Mouse (Mus musculus) embryonic facial prominence, embryonic 10.5 days (tissue): ENCODE measurements around the gene Tecpr2. TPM values are rescaled to one million over a fixed set of nuclear protein-coding genes. Genes with fewer than 3 reads are reported as not detected.

Source experiments
- DNase-seq: peaks from one replicate; pipeline ENCODE4 v3.0.0-alpha.2; 2017; ENCODE audit warnings: low spot score
- H3K27ac ChIP-seq: fragments of 300-500 bp; sonication (generic); replicated peaks from 2 replicates; pipeline ENCODE4 v1.5.1; 2016; ENCODE audit warnings: mild to moderate bottlenecking
- H3K27me3 ChIP-seq: fragments of 300-500 bp; sonication (generic); replicated peaks from 2 replicates; pipeline ENCODE4 v1.6.1; 2016; ENCODE audit warnings: low read depth, mild to moderate bottlenecking; ENCODE audit not compliant: poor library complexity, severe bottlenecking
- H3K36me3 ChIP-seq: fragments of 300-500 bp; sonication (generic); replicated peaks from 2 replicates; pipeline ENCODE4 v1.6.1; 2016; ENCODE audit warnings: mild to moderate bottlenecking, moderate library complexity
- H3K4me1 ChIP-seq: fragments of 300-500 bp; sonication (generic); 2 replicates; pipeline ENCODE4 v1.6.1; 2016
- H3K4me3 ChIP-seq: fragments of 300-500 bp; sonication (generic); 2 replicates; pipeline ENCODE4 v1.5.1; 2016; ENCODE audit warnings: mild to moderate bottlenecking, moderate library complexity
- H3K9me3 ChIP-seq: fragments of 300-500 bp; sonication (generic); 2 replicates; pipeline ENCODE4 v1.6.1; 2016; ENCODE audit warnings: mild to moderate bottlenecking
- WGBS: fragments of 180-500 bp; shearing (Covaris S2); methylation state at CpG from one replicate; pipeline ENCODE4 v1.1.7; 2016; 5-methylcytosine and 5-hydroxymethylcytosine counted together
- polyA plus RNA-seq: library from polyadenylated mRNA; unstranded; fragments of >200 nt; fragmentation: Nextera tagmentation; extraction: Ambion mirVana; gene quantifications from 2 replicates; pipeline ENCODE4 v1.2.1, GENCODE M21; 2016

Tecpr2 gene
- polyA plus RNA-seq, 1 experiment from 2014 or later = 6.2 TPM

DNA sequence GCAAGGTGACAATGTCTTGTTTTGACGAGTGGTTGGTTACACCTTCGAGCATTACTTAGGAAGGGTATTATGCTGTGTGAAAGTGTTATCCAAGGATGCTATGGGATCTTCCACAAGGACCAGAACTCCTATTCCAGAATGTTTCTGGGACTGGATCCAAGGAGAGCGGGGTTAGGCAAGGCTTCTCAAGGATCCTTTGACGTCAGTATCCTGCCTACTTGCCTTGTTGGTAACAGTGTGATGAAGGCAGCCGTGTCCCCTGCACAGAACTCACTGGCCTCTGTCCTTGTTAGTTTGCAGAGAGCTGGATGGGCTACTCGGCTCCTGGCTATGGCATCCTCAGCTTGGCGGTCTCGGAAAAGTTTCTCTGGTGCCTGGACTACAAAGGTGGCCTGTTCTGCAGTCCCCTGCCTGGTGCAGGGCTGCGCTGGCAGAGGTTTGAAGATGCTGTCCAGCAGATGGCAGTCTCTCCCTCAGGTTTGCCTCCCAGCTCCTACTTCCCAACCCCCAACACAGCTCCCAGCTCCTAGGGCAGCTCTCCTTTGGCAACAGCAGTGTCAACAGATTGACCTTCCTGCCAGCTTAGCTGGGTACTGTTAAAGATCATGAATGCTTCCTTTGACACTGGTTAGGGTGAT lies 47.0 kb downstream of the Tecpr2 start:
- H3K36me3 ChIP-seq = peaks cover 64% of the 10 kb centered on the region
- H3K4me3 ChIP-seq = no peak overlapping the region
- peak; percentile 81 for DNase-seq
- WGBS = 62% methylated on average over 9 of the region's 9 CpGs
- no peak overlapping the region for H3K27ac ChIP-seq
- no peaks in the 10 kb centered on the region for H3K27me3 ChIP-seq
- H3K9me3 ChIP-seq = no peaks in the 10 kb centered on the region
- H3K4me1 ChIP-seq = no peaks in the 10 kb centered on the region

DNA sequence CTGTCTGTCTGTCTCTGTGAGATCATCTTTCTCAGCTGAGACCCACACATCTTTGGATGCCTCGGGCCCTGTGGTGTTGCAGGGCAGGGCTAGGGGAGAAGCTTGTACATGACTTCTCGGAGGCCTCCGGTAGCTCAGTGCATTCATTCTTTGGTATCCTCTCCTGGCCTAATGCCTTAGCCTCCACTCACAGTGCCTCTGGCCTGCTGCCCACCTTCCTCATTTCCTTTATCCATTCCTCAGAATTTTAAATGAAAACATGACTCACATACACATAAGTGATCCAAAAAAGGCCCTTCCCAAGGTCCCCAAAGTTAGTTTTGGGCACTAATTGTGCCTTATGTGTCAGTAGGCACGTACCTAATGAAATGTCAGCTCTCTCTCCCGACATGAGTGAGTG lies 48.4 kb downstream of the Tecpr2 start:
- Histone ChIP-seq H3K4me3 (no peak overlapping the region), H3K36me3 (peaks cover 61% of the 10 kb centered on the region), H3K27me3 (no peaks in the 10 kb centered on the region), H3K9me3 (no peaks in the 10 kb centered on the region), H3K4me1 (no peaks in the 10 kb centered on the region), H3K27ac (no peak overlapping the region)
- 92% methylated on average over 5 of the region's 5 CpGs for WGBS
- no peak for DNase-seq

DNA sequence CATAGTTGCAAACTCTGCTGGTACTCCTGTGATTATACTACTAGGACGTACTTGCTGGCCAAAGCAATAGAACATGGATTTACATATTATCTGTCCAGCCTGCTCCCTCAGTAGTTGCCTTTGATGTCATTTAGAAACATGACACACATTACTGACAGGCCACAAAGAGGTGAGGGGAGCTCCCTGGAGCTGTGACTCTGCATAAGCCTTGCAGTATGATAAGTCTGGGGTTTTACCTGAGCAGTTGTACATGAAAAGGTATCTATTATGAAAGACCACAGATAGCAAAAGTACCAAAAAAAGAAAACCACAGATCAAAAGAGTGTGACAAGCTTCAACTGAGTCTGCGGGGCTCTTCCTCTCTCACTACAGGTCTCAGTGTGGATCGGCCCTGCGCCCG lies 50.3 kb downstream of the Tecpr2 start:
- H3K36me3 ChIP-seq = peaks cover 55% of the 10 kb centered on the region
- no peak for DNase-seq
- H3K9me3 ChIP-seq = no peaks in the 10 kb centered on the region
- no peak overlapping the region for H3K27ac ChIP-seq
- no peaks in the 10 kb centered on the region for H3K27me3 ChIP-seq
- H3K4me1 ChIP-seq = no peaks in the 10 kb centered on the region
- WGBS = 96% methylated on average over 5 of the region's 5 CpGs
- no peak overlapping the region for H3K4me3 ChIP-seq

DNA sequence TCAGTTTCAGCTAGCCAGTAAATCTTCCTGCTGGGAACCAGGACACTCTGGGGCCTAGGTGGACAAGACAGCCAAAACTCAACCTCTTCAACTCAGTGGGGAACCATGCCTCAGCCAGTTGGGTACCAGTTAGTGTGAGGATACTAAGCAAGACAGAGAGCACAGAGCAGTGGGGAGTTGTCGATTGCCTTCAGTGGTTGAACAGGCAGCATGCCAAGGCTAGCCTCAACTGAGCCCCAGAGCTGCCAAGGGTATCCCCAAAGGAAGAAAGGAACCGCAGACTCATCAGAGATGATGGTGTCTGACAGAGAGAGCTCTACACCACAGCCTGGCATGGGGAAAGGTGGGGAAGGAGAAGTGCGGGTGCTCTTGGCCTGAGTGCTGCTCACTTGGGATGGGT lies 51.8 kb downstream of the Tecpr2 start:
- no peaks in the 10 kb centered on the region for H3K9me3 ChIP-seq
- H3K27me3 ChIP-seq = no peaks in the 10 kb centered on the region
- no peak overlapping the region for H3K27ac ChIP-seq
- H3K4me1 ChIP-seq = no peaks in the 10 kb centered on the region
- peaks cover 69% of the 10 kb centered on the region for H3K36me3 ChIP-seq
- no peak for DNase-seq
- H3K4me3 ChIP-seq = no peak overlapping the region
- WGBS = 90% methylated on average over 3 of the region's 3 CpGs

DNA sequence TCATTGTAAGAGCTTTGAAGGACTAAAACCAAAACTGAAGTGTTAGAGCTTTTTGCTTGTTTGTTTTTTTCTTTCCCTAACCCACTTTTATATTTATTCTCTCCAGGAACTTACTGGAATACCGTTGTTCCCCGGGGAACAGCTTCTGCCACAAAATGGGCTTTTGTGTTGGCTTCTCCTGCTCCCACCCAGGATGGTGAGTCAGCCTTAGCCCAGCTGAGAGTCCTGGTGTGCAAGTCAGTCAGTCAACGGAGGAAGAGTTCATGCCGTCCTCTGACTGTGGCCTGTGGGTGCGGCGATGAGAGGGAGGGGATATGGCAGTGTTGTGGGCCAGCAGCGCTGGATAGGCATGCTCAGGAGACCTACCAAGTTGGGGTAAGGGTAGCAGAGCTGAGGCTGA lies 57.2 kb downstream of the Tecpr2 start:
- Histone ChIP-seq H3K27me3 (no peaks in the 10 kb centered on the region), H3K36me3 (peaks cover 68% of the 10 kb centered on the region), H3K27ac (no peak overlapping the region), H3K4me3 (no peak overlapping the region), H3K4me1 (no peaks in the 10 kb centered on the region), H3K9me3 (no peaks in the 10 kb centered on the region)
- WGBS = 88% methylated on average over 7 of the region's 7 CpGs
- DNase-seq = no peak

DNA sequence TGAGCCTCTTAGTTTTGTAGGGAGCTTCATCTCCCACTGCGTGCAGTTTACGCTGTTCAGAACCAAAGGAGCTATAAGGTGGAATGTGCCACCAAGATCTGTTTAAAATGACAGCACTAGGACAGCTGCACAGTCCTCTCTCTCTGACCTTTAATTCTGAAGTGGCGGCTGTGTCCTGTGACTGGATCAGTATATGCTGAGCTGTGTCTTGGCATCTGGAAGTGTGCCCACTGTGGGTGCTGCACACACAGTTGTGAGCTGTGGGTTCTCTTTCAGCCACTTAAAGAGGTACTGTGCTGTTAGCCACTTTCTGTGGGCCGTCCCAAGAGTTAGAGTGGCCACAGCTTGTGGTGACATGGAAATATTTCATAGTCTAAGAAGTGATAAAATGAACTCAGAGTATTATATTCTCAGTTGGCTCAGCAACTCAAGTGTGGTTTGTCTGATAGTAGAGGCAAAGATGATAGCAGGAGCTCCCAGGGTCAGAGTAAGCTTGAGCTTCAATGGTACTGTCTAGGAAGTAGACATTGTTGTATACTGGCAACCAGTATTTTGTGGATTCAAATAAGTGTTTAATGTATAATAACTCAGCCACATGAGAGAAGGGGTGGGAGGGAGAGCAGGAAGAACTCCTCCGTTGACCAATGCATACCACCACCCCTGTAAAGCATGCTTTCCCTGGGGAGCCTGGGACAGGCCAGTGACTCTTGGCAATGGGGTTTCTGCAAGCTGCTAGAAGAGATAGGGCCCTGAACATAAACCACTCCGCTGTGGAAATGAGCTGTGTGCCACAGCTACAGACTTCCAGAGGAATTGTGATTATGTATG lies 59.2 kb downstream of the Tecpr2 start:
- H3K9me3 ChIP-seq = no peaks in the 10 kb centered on the region
- H3K4me1 ChIP-seq = no peaks in the 10 kb centered on the region
- no peak overlapping the region for H3K4me3 ChIP-seq
- peaks cover 50% of the 10 kb centered on the region for H3K36me3 ChIP-seq
- no peaks in the 10 kb centered on the region for H3K27me3 ChIP-seq
- DNase-seq = no peak
- no peak overlapping the region for H3K27ac ChIP-seq
- 96% methylated on average over 6 of the region's 6 CpGs for WGBS

DNA sequence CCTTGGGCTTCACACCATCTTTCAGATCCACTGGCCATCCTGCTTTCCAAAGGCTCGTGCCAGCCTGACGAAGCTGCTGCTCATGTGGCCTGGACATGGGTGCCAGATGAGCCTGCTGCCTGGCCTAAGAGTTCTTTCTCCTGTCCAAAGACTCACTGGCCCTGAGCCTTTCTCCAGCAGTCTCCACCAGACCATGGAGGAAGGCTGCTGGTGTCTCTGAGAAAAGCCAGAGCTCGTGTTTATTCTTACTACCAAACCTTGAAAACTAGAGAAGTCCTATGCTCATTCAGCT lies 59.8 kb downstream of the Tecpr2 start:
- H3K27me3 ChIP-seq = no peaks in the 10 kb centered on the region
- H3K4me1 ChIP-seq = no peaks in the 10 kb centered on the region
- H3K27ac ChIP-seq = no peak overlapping the region
- 87% methylated on average over 3 of the region's 3 CpGs for WGBS
- H3K36me3 ChIP-seq = peaks cover 50% of the 10 kb centered on the region
- no peak for DNase-seq
- no peak overlapping the region for H3K4me3 ChIP-seq
- no peaks in the 10 kb centered on the region for H3K9me3 ChIP-seq

DNA sequence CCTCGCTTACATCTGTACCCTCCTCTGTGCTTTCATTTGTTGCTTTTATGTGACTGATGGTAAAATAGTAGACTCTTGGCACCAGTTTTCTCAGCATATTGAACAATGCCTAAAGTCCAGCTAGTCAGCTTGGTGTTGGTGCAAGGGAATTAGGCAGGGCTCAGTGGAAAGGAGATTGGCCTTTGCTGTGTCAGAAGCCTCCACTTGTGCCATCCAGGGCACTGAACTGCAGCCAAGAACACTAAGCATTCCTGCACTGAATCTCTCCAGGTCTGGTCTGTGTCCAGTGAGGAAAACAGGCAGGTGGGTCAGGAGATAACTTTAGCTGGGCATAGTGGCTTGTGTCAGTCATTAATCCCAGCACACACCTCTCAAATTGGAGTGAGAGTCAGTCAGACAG lies 60.3 kb downstream of the Tecpr2 start:
- Histone ChIP-seq H3K36me3 (peaks cover 48% of the 10 kb centered on the region), H3K4me1 (no peaks in the 10 kb centered on the region), H3K27ac (no peak overlapping the region), H3K27me3 (no peaks in the 10 kb centered on the region), H3K9me3 (no peaks in the 10 kb centered on the region), H3K4me3 (no peak overlapping the region)
- WGBS = 93% methylated on average over 1 of the region's 1 CpGs
- no peak for DNase-seq

DNA sequence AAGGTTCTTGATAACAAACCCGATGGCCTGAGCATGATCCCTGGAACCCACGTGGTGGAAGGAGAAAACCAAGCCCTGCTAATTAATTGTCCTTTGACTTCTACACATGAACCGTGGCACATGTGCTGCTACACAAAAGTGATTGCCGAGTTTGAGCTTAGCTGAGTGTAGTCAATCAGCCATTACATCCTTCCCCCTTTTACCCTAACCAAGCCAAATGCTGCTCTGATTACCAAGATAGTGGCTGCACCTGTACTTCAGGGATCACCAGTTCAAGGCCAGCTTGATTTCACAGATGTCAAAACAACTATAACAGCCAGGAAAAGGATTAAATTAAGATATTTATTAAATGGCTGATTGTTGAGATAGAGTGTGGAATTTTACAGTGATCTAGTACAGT lies 61.1 kb downstream of the Tecpr2 start:
- Histone ChIP-seq H3K27ac (no peak overlapping the region), H3K27me3 (no peaks in the 10 kb centered on the region), H3K36me3 (peaks cover 46% of the 10 kb centered on the region), H3K9me3 (no peaks in the 10 kb centered on the region), H3K4me3 (no peak overlapping the region), H3K4me1 (no peaks in the 10 kb centered on the region)
- WGBS = 91% methylated on average over 4 of the region's 4 CpGs
- DNase-seq = no peak

DNA sequence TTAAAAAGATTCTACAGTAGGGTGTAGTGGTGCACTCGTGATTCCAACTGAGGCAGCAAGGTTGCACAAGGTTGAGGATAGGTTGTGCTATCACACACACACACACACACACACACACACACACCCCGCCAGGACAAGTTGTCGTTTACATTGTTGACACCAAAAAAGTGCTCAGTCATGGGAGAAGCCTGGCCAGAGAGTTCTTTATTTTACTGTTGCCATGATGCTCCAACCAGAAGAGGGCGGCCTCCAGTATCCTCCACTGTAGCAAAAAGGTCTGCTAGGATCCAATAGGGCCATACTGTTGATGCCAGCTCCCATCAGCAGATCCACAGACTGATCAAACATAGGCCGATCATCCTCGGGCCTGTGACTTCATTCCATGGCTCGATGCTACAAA lies 62.2 kb downstream of the Tecpr2 start:
- Histone ChIP-seq H3K36me3 (peaks cover 46% of the 10 kb centered on the region), H3K4me3 (no peak overlapping the region), H3K27ac (no peak overlapping the region)

DNA sequence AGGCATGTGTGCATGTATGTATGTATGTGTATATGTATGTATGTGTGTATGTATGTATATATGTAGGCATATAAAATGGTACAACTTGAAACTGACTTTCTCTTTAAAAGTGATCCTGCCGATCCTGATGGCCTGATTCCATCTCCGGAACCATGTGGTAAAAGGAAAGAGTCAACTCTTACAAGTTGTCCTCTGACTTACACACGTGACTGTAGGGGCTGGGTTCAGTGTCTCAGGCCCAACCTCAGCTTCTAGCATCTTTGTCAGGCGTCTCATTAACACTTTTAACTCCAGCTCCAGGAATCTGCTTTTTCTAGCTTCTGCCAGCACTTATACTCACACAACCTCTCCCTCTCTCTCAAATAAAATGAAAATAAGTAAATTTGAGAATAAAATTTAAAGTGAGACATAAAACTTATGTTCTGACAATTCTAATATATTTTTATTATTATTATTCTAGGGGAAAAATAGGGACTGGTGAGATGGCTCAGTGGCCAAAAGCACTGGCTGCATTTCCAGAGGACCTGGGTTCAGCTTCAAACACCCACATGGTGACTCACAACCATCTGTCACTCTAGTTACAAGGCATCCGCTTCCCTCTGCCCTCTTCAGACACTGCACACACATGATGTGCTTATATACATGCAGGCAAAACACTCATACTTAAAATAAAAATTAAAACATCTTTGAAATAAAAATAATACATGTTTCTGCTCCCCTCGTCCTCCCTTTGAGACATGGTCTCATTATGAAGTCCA lies 63.7 kb downstream of the Tecpr2 start:
- Histone ChIP-seq H3K4me1 (no peaks in the 10 kb centered on the region), H3K27ac (no peak overlapping the region), H3K27me3 (no peaks in the 10 kb centered on the region), H3K4me3 (no peak overlapping the region), H3K9me3 (no peaks in the 10 kb centered on the region), H3K36me3 (peaks cover 44% of the 10 kb centered on the region)
- 84% methylated on average over 6 of the region's 6 CpGs for WGBS
- no peak for DNase-seq

More for the DNA sequence above, 62.2 kb downstream of the Tecpr2 start:
- 84% methylated on average over 7 of the region's 7 CpGs for WGBS
- no peaks in the 10 kb centered on the region for H3K9me3 ChIP-seq
- no peak for DNase-seq
- H3K4me1 ChIP-seq = no peaks in the 10 kb centered on the region
- H3K27me3 ChIP-seq = no peaks in the 10 kb centered on the region

DNA sequence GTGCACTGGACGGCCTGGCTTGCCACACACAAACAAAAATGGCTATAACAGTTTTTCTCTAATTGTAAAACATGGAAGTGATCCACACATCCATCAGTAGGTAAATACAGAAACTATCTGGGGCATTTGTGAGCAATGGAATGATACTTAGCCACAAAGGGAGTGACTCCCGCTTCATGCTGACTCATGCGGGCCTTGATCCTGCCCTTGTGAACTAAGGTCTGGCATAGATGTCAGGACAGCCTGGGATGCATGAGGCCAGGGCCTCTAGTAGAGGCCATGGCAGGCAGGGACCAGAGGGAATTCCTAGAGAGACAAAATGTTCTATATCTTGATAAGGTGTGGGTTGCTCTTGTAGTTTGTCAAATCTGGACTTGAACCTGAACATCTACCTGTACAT lies 64.4 kb downstream of the Tecpr2 start:
- DNase-seq = no peak
- H3K27ac ChIP-seq = no peak overlapping the region
- H3K36me3 ChIP-seq = peaks cover 38% of the 10 kb centered on the region
- H3K9me3 ChIP-seq = no peaks in the 10 kb centered on the region
- H3K4me3 ChIP-seq = no peak overlapping the region
- H3K27me3 ChIP-seq = no peaks in the 10 kb centered on the region
- 89% methylated on average over 3 of the region's 3 CpGs for WGBS
- H3K4me1 ChIP-seq = no peaks in the 10 kb centered on the region

DNA sequence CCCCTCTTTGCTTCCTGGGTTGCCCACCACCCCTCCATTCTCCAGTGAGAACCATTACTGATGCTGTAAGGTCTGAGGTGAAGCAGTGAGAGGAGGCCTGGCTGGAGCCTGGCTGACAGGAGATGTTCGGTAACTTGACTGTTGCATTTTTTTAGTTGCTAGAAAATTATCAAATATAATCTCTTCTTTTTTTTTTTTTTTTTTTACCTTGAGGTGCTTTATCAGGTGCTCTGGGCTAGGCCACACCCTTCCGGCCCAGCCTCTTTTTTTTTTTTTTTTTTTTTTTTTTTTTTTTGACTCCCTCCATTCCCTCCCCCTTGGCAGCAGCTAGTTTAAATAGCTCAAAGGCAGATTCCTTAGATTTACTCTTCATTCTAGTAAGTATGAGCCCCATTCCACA lies 64.8 kb downstream of the Tecpr2 start:
- no peaks in the 10 kb centered on the region for H3K27me3 ChIP-seq
- H3K4me1 ChIP-seq = no peaks in the 10 kb centered on the region
- H3K9me3 ChIP-seq = no peaks in the 10 kb centered on the region
- no peak overlapping the region for H3K4me3 ChIP-seq
- DNase-seq = no peak
- H3K27ac ChIP-seq = no peak overlapping the region
- peaks cover 36% of the 10 kb centered on the region for H3K36me3 ChIP-seq
- 90% methylated on average over 2 of the region's 2 CpGs for WGBS
